8 mouse cellular contexts compared by ENCODE assay signal in genomic region chr2:131909683-131910572, GRCm38 (mm10). TPM values are rescaled to one million over a fixed set of nuclear protein-coding genes. Genes with fewer than 3 reads are reported as not detected.
DNase-seq lines count a peak whose midpoint lies in the region; ATAC-seq and TF ChIP-seq lines count a peak whose summit lies in the region.

Gene Prnp (plus strand): TSS chr2:131909928.
Gene Prn (plus strand): TSS chr2:131909957.

- peak within 1 kb of the TSS; percentile 72 for H3K4me2 ChIP-seq in hindbrain, postnatal 0 days (ENCODE audit: low read depth, low read length)

- H3K9me3 ChIP-seq in hindbrain, postnatal 0 days (ENCODE audit: low read length) = no peaks in the 10 kb centered on the region

- peak within 1 kb of the TSS; percentile 95 for H3K27ac ChIP-seq in gastrocnemius, adult 2 months
- H3K27ac ChIP-seq in hindbrain, postnatal 0 days = peak within 1 kb of the TSS; percentile 96
- H3K27ac ChIP-seq in left cerebral cortex, adult 2 months = peak within 1 kb of the TSS; percentile 94

- H3K27me3 ChIP-seq in hindbrain, postnatal 0 days (ENCODE audit: insufficient read depth, low read length) = no peaks in the 10 kb centered on the region

- peak; percentile 85 for ATAC-seq in common myeloid progenitor, adult 5-6 weeks (replicated peaks; ENCODE audit: low read depth, poor library complexity, severe bottlenecking)
- ATAC-seq in hindbrain, postnatal 0 days = peak; percentile 96
- ATAC-seq in megakaryocyte, adult 5-6 weeks (ENCODE audit: poor library complexity, severe bottlenecking) = peak; percentile 94

- peak within 1 kb of the TSS; percentile 79 for H3K4me3 ChIP-seq in gastrocnemius, adult 2 months
- H3K4me3 ChIP-seq in hindbrain, postnatal 0 days (ENCODE audit: low read length) = peak within 1 kb of the TSS; percentile 74
- H3K4me3 ChIP-seq in left cerebral cortex, adult 2 months = peak within 1 kb of the TSS; percentile 68

- WGBS in hindbrain, postnatal 0 days = 3% methylated on average over 51 of the region's 52 CpGs

- H3K4me1 ChIP-seq in hindbrain, postnatal 0 days (ENCODE audit: insufficient read depth, low read length) = peaks cover 14% of the 10 kb centered on the region

- DNase-seq in ZHBTc4 (ENCODE audit: low read depth, low spot score) = peak; percentile 95
- DNase-seq in gastrocnemius, adult 2 months = peak; percentile 97
- peak; percentile 97 for DNase-seq in hindbrain, postnatal 0 days (ENCODE audit: low spot score)
- peak; percentile 91 to 92 for DNase-seq in left cerebral cortex, adult 2 months (ENCODE audit: extremely low spot score in 1 of 2, low spot score in 2 of 2)
- peak; percentile 89 to 90 for DNase-seq in right cerebral cortex, adult 2 months (ENCODE audit: low spot score in 2 of 2)
- DNase-seq in urinary bladder, postnatal 14 days (ENCODE audit: low spot score) = peak; percentile 92

- peak within 1 kb of the TSS; percentile 89 for H3K9ac ChIP-seq in hindbrain, postnatal 0 days (replicated peaks; ENCODE audit: low read length)

- TF ChIP-seq CTCF in gastrocnemius, adult 2 months (IDR thresholded peaks at IDR 0.05) = no peak
- TF ChIP-seq CTCF in hindbrain, postnatal 0 days (IDR thresholded peaks at IDR 0.05; ENCODE audit: low read depth) = 0 out of 2 replicates have a peak, but pooled peaks have one; percentile 22
- TF ChIP-seq CTCF in left cerebral cortex, adult 2 months (IDR thresholded peaks at IDR 0.05) = no peak

- intact Hi-C loops in gastrocnemius, adult 2 months (cut with DNase I) = no loop called here
- intact Hi-C loops in left cerebral cortex, adult 2 months (cut with DNase I) = loop anchor here (1.0 to 2.0 kb wide), 2 partner anchors 63 to 82 kb away; no protein-coding TSS in a partner anchor

- no peaks in the 10 kb centered on the region for H3K36me3 ChIP-seq in hindbrain, postnatal 0 days (ENCODE audit: insufficient read depth, low read length)

RNA-seq across cellular contexts. Expression of gene Prnp, which starts in this region (rescaled TPM):
- total RNA-seq in common myeloid progenitor, adult 5-6 weeks (2017) = 4.0 and 5.5 TPM in 2 replicates
- 10 to 100 TPM; 79.9 to 89.5 TPM for total RNA-seq in gastrocnemius, adult 2 months (2021)
- total RNA-seq in hindbrain, postnatal 0 days (2014; rRNA removed) = 203 and 212 TPM in 2 replicates
- polyA plus RNA-seq in hindbrain, postnatal 0 days (2015; fragmentation: Nextera tagmentation; extraction: Ambion mirVana) = 227 and 234 TPM in 2 replicates
- total RNA-seq in left cerebral cortex, adult 2 months (2021) = 100 to 1,000 TPM; 748 to 772 TPM
- 0.80 and 1.6 TPM in 2 replicates for total RNA-seq in megakaryocyte, adult 5-6 weeks (2015)
- total RNA-seq in megakaryocyte, adult 5-6 weeks (2017) = 1.7 and 2.0 TPM in 2 replicates

RNA-seq across cellular contexts. Expression of gene Prn, which starts in this region (rescaled TPM):
- total RNA-seq in common myeloid progenitor, adult 5-6 weeks (2017) = not detected in 2 replicates
- under 1 TPM in 1 of 2 experiments, not detected in 1; 0.11 TPM for total RNA-seq in gastrocnemius, adult 2 months (2021)
- not detected in 2 replicates for total RNA-seq in hindbrain, postnatal 0 days (2014; rRNA removed)
- 0.25 and 0.26 TPM in 2 replicates for polyA plus RNA-seq in hindbrain, postnatal 0 days (2015; fragmentation: Nextera tagmentation; extraction: Ambion mirVana)
- total RNA-seq in left cerebral cortex, adult 2 months (2021) = under 1 TPM in 1 of 2 experiments, not detected in 1; 0.20 TPM
- not detected in 2 replicates for total RNA-seq in megakaryocyte, adult 5-6 weeks (2015)
- total RNA-seq in megakaryocyte, adult 5-6 weeks (2017) = not detected in 2 replicates

Comparison
In these comparisons a context has a peak if more than half of its experiments do, and no peak if none do; other contexts are left out.
1. Peak in every context shown above with its lines: DNase-seq, ATAC-seq, H3K4me3 ChIP-seq and H3K27ac ChIP-seq.
2. RNA of gene Prnp (total RNA-seq): 748 to 772 TPM in left cerebral cortex, adult 2 months, 203 to 212 TPM in hindbrain, postnatal 0 days and 79.9 to 89.5 TPM in gastrocnemius, adult 2 months; 4.0 to 5.5 TPM in common myeloid progenitor, adult 5-6 weeks and 0.80 to 2.0 TPM in megakaryocyte, adult 5-6 weeks; every median in the first group is over 10 times any median in the second.